Mouse (Mus musculus): ENCODE measurements around the gene Utp15.

Utp15 gene

DNA sequence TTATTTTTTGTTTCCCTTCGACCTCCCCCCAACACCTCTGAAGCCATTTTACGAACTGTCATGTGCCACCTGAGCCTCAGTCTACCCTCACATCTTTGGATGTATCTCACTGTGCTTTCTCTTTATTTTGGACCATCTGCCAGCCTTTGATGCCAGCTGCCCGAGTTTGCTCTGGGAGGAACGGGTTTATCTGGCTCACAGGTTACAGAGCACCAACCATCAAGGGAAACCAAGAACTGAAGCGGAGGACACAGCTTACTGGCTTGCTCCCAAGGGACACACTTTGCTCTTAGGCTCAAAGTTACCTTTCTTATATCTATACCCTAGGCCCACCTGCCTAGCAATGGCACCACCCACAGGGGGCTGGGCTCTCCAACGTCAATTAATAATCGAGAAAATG lies 17.5 kb downstream of the Utp15 start:
- DNase-seq = no peak

DNA sequence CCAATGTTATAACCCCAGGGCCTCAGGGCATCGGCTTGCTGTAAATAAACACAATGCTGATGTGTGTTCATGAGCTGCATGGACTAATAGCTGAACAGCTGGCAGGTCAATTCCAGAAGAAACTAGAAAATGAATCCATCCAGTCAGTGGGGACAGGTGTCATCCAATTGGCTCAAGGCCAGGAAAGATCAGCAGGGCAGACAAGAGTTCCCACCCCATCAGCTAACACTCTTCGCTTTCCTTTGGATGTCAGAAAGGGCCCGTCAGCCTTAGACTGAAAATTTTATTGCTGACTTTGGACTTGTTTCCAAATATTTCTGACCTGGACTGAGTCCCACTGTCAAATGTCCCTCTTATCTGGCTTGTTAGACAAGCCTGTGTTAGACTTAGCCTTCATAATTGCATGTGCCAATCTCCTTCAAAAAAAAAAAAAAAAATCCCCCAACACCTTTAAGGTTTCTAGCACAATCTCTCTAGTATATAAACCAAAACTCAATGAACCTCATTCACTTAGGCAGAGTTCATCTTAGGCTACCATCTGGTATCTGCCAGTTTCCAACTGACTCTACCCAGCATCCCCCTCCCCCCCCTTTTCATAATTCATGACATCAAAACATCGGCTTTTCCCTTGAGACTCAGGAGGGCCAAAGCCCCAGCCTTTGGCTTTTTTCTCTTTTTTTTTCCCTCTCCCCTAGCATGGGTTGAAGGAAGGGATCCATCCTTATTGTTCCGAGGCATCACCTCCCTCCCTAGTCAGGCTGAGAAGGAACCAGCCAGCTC lies 18.1 kb downstream of the Utp15 start:
- DNase-seq = no peak

DNA sequence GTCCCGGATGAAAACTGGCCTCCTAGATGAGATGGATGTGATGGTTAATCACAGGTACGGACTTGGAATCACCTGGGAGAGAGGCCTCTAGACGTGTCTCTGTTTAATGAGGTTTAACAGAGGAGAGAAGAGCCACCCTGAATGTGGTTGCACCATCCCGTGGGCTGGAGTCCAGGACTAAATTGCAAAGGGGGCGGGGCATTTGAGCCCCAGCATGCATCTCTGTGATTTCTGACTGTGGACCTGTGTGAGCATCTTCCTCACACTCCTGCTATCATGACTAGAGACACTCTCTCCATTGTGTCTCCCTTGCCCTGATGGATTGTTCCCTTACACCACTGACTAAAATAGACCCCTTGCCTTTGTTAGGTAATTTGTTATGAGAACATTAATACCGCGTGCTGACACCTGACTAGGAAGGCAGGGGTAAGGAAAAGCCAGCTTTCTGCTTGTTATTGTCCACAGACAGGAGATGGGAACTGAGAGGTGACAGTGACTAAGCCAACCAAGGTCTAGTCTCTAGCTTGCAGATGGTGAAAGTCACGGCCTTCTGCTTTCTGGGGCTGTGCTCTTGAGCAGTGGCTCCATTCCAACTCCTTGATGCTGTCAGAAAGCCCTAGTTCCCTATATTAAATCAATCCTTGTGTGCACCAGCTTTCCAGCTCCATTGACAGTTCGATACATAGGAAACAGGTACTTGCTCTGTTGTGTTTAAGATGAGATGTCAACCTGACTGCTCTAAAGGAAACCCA lies 21.1 kb downstream of the Utp15 start:
- DNase-seq = no peak

DNA sequence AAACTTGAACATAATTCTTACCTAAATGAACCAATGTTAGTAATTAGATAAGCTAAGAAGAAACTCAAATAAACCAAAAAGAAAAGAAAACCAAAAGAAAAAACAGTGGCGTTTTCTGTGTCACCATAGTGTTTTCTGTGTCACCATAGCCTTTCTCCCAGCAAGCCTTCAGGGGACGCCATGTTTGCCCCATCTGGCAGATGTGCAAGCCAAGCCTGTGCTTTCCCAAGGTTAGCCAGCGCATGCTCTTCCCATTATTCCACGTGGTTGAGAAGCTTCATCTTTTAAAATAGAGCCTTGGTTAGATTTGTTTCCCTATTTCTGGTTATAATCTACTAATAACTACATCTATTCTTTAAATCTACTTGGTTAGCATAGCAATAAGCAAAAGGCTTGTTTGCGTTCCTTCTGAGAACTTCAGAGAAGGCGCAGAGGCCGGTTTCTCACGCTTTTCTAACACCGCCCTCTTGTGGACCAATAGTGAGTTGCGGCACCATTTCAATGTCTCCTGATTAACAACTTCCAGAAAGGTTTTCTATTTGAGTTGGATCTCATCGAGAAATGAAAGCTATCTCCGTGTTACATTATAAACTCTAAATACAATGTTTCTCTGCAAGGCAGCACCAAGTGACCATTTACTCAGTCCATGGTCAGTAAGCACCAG lies 22.7 kb downstream of the Utp15 start:
- DNase-seq = peak; percentile 56 to 79

DNA sequence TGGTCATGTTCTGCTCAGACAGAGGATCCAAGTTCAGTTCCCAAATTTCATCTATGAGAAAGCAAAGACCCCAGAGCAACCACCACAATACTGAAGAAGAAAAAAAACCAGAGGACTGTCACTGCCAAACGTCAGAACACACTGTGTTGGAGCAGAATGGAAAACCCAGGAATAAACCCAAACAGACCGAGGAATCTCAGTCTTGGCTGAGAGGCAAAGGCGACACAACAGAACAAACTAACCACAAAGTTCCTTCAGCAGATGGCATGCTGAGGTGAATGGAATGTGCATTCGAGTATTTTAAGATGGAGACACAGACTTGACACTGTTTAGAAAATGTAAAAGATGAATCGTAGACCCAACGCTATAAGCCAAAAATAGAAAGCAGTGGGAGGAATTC lies 27.4 kb downstream of the Utp15 start:
- DNase-seq = no peak

DNA sequence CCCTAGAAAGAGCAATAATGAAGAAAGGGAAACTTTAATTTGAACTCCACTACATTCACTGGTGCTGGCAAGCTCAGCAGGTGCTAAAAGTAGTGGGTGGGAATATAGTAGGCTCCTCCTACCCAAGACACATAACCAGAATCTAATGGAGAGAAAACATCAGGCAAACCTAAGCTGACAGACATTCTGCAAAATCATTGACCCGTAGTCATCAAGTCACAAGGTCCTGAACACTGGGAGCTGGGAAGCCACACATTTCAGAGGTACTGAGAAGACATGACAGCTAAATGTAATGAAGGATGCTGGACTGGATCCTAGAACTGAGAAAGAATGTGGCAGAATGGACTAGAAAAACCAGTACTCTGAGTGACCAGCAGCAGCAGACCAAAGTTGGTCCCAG lies 32.3 kb downstream of the Utp15 start:
- DNase-seq = no peak

DNA sequence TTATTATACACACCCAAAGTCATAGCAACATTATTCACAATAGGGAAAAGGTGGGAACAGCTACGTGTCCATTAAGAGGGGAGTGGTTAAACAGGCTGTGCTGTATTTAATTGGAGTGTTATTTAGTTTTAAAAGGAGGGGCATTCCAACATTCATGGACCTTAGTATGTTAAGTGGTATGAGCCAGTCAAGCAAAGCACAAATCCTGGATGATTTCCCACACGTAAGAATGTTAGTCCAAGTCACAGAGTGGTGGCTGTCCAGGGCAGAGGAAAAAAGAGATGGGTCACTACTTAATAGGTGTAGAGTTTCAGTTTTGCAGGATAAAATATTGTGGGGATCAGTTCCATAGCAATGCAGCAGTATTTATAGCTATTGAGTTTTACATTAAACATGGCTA lies 36.6 kb downstream of the Utp15 start:
- no peak for DNase-seq

DNA sequence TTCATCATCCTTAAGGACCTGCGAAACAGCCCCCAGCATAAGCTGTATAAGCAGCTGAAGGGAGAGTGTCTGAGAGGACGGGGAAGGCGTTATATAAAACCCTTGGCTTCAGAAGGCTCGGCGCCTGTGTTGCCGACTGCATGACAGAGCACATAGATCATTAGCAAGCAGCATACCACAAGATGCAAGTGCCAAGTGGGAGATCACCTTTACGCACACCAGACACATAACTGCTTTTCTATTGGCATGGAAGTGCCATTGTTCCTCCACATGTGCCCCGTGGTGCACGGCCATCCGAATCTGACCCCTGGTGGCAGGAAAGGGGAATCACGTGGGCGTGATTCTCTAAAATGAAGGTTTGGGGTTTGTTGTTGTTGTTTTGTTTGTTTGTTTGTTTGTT lies 40.0 kb downstream of the Utp15 start:
- peak; percentile 55 for DNase-seq

DNA sequence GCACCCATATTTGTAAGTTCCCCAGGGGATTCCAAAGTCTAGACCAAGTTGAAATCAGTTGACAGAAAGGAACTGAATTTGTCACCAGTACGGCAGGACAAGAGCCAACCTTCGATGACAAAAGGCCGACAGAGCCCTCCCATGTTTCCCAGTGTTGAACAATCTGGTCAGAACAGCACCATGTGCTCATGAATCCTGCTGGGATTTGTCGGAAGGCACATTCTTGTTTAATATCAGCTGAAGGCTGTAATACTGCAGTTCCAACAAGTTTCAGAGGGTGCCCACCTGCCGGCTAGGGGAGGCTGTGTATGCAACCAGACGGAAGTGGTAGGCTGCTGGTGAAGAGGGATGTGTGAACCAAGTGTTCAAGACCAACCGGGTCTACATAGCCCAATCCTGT lies 52.7 kb downstream of the Utp15 start:
- DNase-seq = no peak

DNA sequence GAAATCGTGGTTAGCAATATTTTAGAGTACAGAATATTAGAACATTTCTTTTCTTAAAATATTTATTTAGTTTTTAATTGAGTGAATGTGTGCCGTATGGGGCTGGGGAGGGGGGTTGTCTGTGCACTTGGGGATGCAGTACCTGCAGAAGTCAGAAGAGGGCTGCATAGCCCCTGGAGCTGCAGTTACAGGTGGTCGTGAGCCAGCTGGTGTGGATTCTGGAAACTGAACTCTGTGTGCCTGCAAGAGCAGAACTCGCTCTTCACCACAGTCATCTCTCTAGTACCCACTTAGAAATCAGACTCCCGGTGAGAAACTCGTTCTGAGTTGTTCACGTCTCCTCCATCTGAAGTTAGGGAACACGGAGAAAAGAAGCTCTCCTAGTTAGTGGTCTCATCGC lies 54.0 kb downstream of the Utp15 start:
- DNase-seq = peak; percentile 9 to 34

DNA sequence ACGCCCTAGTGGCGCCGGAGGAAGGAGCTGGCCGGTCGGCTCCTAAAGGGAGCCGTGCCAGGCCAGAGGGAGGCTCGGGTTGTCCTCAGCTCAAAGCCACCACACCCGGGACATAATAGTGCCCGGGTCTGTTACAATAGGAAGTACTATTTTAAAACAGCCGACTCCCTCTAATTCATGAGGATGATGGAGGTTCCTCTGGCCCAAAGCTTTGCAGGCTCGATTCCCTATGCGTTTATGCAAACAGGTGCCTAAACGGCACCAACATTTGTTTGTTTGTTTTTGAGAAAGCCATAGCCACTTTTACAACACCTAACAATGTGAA lies 56.3 kb downstream of the Utp15 start:
- DNase-seq = no peak

DNA sequence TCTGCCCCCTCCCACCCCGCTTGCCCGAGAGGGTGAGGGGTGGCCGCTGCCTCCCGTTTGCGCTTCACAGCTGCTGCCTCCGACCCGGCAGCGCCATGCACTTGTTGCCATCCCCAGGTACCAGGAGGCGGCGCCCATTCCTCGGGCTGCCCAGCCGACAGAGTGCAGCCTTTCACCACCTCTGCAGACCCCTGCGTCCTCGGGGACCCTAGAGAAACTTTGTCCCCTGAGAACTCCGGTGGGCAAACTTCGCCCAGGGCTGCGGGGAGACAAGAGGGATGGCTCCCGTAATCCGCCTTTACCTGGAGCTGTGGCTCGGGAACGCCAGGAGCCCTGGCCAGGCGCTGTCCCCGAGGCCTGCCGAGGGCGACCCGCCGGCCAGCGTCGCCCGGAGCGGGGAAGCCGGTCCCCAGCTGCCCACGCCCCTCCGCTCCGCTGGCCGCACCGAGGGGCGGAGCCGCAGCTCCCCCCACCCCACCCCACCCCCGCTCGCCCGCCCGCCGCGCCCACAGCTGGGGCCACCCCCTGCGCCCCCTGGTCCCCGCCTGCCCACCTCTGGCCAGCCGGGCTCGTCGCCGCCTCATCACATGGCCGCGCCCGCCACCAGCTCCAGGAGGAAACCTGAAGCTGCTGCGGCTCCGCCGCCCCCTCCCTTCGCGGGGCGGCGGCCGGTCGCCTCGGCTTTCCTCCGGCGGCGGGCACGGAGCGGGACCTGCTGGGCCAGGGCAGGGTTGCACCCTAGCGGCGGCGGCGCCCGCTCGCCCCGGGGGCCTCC lies 56.9 kb downstream of the Utp15 start, which contains the start of gene Arhgef28:
Gene Arhgef28 (minus strand): TSS at position 669 of the 775 bp plus-strand sequence.
- DNase-seq = peak; percentile 76 to 87

DNA sequence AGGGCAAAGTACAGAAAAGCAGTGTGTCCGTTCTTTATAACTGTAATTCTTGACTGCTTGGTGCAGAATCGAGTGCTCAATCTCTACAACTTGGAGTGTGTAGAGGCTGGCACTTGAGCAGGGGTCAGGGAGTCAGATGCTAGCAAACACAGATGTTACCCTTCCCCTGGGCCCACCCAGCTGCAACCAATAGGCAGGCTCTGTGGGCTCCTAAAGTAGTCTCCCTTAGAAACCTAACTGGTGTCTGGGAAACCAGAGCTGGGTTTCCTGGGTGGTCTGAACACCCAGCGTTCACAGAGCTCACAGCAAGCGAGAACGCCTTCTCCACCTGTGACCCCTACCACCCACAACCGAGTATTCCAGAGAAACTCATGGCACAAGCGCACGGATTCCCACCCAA lies 57.7 kb downstream of the Utp15 start:
- no peak for DNase-seq

DNA sequence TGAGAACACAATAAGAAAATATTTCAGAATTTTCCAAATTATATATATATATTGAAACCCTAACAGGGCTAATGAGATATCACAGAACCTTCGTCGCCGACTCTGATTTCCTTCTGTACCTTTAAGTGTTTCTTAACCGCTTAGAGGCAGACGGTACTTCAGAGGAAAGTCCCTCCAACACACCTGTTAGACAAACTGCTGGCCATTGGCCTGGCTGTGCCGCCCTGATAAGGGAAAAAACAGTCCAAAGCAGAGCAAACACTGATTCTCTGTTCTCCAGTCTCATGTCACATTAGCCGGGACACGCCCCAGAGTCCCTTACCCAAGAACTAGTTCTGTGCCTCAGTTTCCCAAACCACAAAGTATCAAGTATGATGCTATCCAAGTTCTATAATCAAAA lies 58.5 kb downstream of the Utp15 start:
- no peak for DNase-seq

DNA sequence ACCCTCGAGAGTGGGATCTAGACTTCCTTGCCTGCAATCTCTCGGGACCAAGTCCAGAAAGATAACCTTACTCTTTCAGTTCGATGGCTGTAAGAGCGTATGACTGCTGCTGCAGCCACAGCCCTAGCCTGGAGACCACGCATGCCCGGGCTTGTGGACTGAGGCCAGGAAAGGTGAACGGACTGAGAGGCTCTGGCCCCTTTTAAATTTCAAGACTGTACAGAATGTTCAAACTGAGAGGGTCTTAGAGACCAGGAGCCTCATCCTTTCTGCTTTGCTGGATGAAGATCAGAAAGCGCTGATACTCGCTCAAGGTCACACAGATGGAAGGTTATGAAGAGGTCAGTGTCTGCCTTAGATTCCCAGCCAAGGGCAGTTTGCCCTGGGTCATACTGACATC lies 61.4 kb downstream of the Utp15 start:
- DNase-seq = no peak

Data from kidney, postnatal 25 days (tissue).